Mouse (Mus musculus): ENCODE measurements at regions not wholly inside any gene's neighbourhood (a gene's known extent, or its start where the extent isn't known, plus 50 kb on each side); places are given as distances from the start of the nearest gene placed in this dataset.

- ATAC-seq = peak; percentile 55
- H3K4me2 ChIP-seq (replicated peaks) = no peak overlapping the region
- H3K36me3 ChIP-seq = no peaks in the 10 kb centered on the region
- no peaks in the 10 kb centered on the region for H3K9me3 ChIP-seq
- H3K9ac ChIP-seq (replicated peaks) = no peak overlapping the region
- H3K4me1 ChIP-seq (replicated peaks) = peaks cover 34% of the 10 kb centered on the region
- peak overlapping the region; percentile 68 for H3K27ac ChIP-seq
- no peak overlapping the region for H3K4me3 ChIP-seq (replicated peaks)
- no peaks in the 10 kb centered on the region for H3K27me3 ChIP-seq
Observed at GRCm38 (mm10) chr2:50914176-50914575, 234.7 kb downstream of the Rnd3 start.

GRCm38 (mm10) chr2:50908762-50909161 is 240.1 kb downstream of the Rnd3 start:
- Histone ChIP-seq H3K9me3 (no peaks in the 10 kb centered on the region), H3K36me3 (no peaks in the 10 kb centered on the region), H3K27ac (no peak overlapping the region), H3K4me1 (replicated peaks) (peaks cover 8% of the 10 kb centered on the region), H3K27me3 (no peaks in the 10 kb centered on the region), H3K4me3 (replicated peaks) (no peak overlapping the region), H3K4me2 (replicated peaks) (no peak overlapping the region), H3K9ac (replicated peaks) (no peak overlapping the region)
- no peak for ATAC-seq
- 88% methylated on average over 3 of the region's 3 CpGs for WGBS

- H3K36me3 ChIP-seq = no peaks in the 10 kb centered on the region
- ATAC-seq = 0 out of 2 replicates have a peak, but pooled peaks have one; percentile 11
- no peak overlapping the region for H3K4me3 ChIP-seq (replicated peaks)
- no peaks in the 10 kb centered on the region for H3K9me3 ChIP-seq
- 41% methylated on average over 8 of the region's 8 CpGs for WGBS
- H3K9ac ChIP-seq (replicated peaks) = no peak overlapping the region; the same call in 1 of the 2 replicates
- H3K27me3 ChIP-seq = no peaks in the 10 kb centered on the region
- H3K27ac ChIP-seq = peak overlapping the region; percentile 60; the same call in 1 of the 2 replicates
- peak overlapping the region; percentile 14; the same call in 1 of the 2 replicates for H3K4me2 ChIP-seq (replicated peaks)
- peaks cover 24% of the 10 kb centered on the region for H3K4me1 ChIP-seq (replicated peaks)
Observed at GRCm38 (mm10) chr2:50902701-50903100, 246.2 kb downstream of the Rnd3 start.

- Histone ChIP-seq H3K9ac (replicated peaks) (no peak overlapping the region; the same call in 1 of the 2 replicates), H3K36me3 (no peaks in the 10 kb centered on the region), H3K27me3 (no peaks in the 10 kb centered on the region), H3K4me3 (replicated peaks) (no peak overlapping the region), H3K27ac (peak overlapping the region; percentile 60; the same call in 1 of the 2 replicates), H3K4me1 (replicated peaks) (peaks cover 24% of the 10 kb centered on the region), H3K4me2 (replicated peaks) (peak overlapping the region; percentile 29), H3K9me3 (no peaks in the 10 kb centered on the region)
- 12% methylated on average over 9 of the region's 9 CpGs for WGBS
- ATAC-seq = peak; percentile 79
Observed at GRCm38 (mm10) chr2:50902220-50902619, 246.7 kb downstream of the Rnd3 start.

GRCm38 (mm10) chr2:50888992-50889391 is 259.9 kb downstream of the Rnd3 start:
- no peaks in the 10 kb centered on the region for H3K36me3 ChIP-seq
- peaks cover 12% of the 10 kb centered on the region for H3K4me1 ChIP-seq (replicated peaks)
- ATAC-seq = peak; percentile 56
- WGBS = 62% methylated on average over 5 of the region's 5 CpGs
- no peaks in the 10 kb centered on the region for H3K27me3 ChIP-seq
- no peak overlapping the region for H3K4me3 ChIP-seq (replicated peaks)
- H3K9ac ChIP-seq (replicated peaks) = no peak overlapping the region
- no peak overlapping the region for H3K27ac ChIP-seq
- H3K4me2 ChIP-seq (replicated peaks) = no peak overlapping the region
- H3K9me3 ChIP-seq = no peaks in the 10 kb centered on the region

- H3K36me3 ChIP-seq = no peaks in the 10 kb centered on the region
- H3K4me2 ChIP-seq (replicated peaks) = no peak overlapping the region
- ATAC-seq = no peak
- H3K27ac ChIP-seq = no peak overlapping the region
- no peak overlapping the region for H3K9ac ChIP-seq (replicated peaks)
- H3K4me3 ChIP-seq (replicated peaks) = no peak overlapping the region
- WGBS = 78% methylated on average over 4 of the region's 4 CpGs
- H3K27me3 ChIP-seq = no peaks in the 10 kb centered on the region
- H3K4me1 ChIP-seq (replicated peaks) = peaks cover 12% of the 10 kb centered on the region
- H3K9me3 ChIP-seq = no peaks in the 10 kb centered on the region
Observed at GRCm38 (mm10) chr2:50887954-50888353, 261.0 kb downstream of the Rnd3 start.

- no peak overlapping the region for H3K9ac ChIP-seq (replicated peaks)
- no peak overlapping the region for H3K27ac ChIP-seq
- H3K4me2 ChIP-seq (replicated peaks) = no peak overlapping the region
- H3K27me3 ChIP-seq = no peaks in the 10 kb centered on the region
- no peaks in the 10 kb centered on the region for H3K9me3 ChIP-seq
- H3K4me3 ChIP-seq (replicated peaks) = no peak overlapping the region
- WGBS = 29% methylated on average over 7 of the region's 7 CpGs
- no peaks in the 10 kb centered on the region for H3K36me3 ChIP-seq
- ATAC-seq = no peak
- H3K4me1 ChIP-seq (replicated peaks) = peaks cover 12% of the 10 kb centered on the region
Observed at GRCm38 (mm10) chr2:50885924-50886315, 263.0 kb downstream of the Rnd3 start.

- no peaks in the 10 kb centered on the region for H3K36me3 ChIP-seq
- peaks cover 12% of the 10 kb centered on the region for H3K4me1 ChIP-seq (replicated peaks)
- no peak overlapping the region for H3K4me2 ChIP-seq (replicated peaks)
- no peaks in the 10 kb centered on the region for H3K9me3 ChIP-seq
- H3K9ac ChIP-seq (replicated peaks) = no peak overlapping the region
- no peak overlapping the region for H3K4me3 ChIP-seq (replicated peaks)
- no peak for ATAC-seq
- H3K27me3 ChIP-seq = no peaks in the 10 kb centered on the region
- no peak overlapping the region for H3K27ac ChIP-seq
- whole genome bisulfite sequencing = 78% methylated on average over 4 of the region's 4 CpGs
Observed at GRCm38 (mm10) chr2:50885280-50885923, 263.5 kb downstream of the Rnd3 start.

GRCm38 (mm10) chr2:50881514-50882038 is 267.3 kb downstream of the Rnd3 start:
- WGBS = 84% methylated on average over 4 of the region's 4 CpGs
- no peak overlapping the region for H3K4me2 ChIP-seq (replicated peaks)
- H3K9ac ChIP-seq (replicated peaks) = no peak overlapping the region
- H3K27me3 ChIP-seq = no peaks in the 10 kb centered on the region
- H3K4me1 ChIP-seq (replicated peaks) = peaks cover 9% of the 10 kb centered on the region
- H3K36me3 ChIP-seq = no peaks in the 10 kb centered on the region
- no peaks in the 10 kb centered on the region for H3K9me3 ChIP-seq
- H3K27ac ChIP-seq = no peak overlapping the region
- no peak overlapping the region for H3K4me3 ChIP-seq (replicated peaks)
- ATAC-seq = no peak

GRCm38 (mm10) chr2:50880806-50881205 is 268.1 kb downstream of the Rnd3 start:
- Histone ChIP-seq H3K4me3 (replicated peaks) (no peak overlapping the region), H3K27me3 (no peaks in the 10 kb centered on the region), H3K4me1 (replicated peaks) (peaks cover 2% of the 10 kb centered on the region), H3K9me3 (no peaks in the 10 kb centered on the region), H3K36me3 (no peaks in the 10 kb centered on the region), H3K27ac (no peak overlapping the region), H3K9ac (replicated peaks) (no peak overlapping the region), H3K4me2 (replicated peaks) (no peak overlapping the region)
- no peak for ATAC-seq
- 88% methylated on average over 4 of the region's 4 CpGs for WGBS

- H3K9ac ChIP-seq (replicated peaks) = no peak overlapping the region
- no peaks in the 10 kb centered on the region for H3K9me3 ChIP-seq
- no peaks in the 10 kb centered on the region for H3K36me3 ChIP-seq
- H3K27me3 ChIP-seq = no peaks in the 10 kb centered on the region
- ATAC-seq = no peak
- H3K4me2 ChIP-seq (replicated peaks) = no peak overlapping the region
- no peaks in the 10 kb centered on the region for H3K4me1 ChIP-seq (replicated peaks)
- no peak overlapping the region for H3K27ac ChIP-seq
- 88% methylated on average over 17 of the region's 17 CpGs for WGBS
- H3K4me3 ChIP-seq (replicated peaks) = no peak overlapping the region
Observed at GRCm38 (mm10) chr2:50877716-50878115, 271.2 kb downstream of the Rnd3 start.

- WGBS = 96% methylated on average over 6 of the region's 6 CpGs
- Histone ChIP-seq H3K9me3 (no peaks in the 10 kb centered on the region), H3K27me3 (no peaks in the 10 kb centered on the region), H3K4me3 (replicated peaks) (no peak overlapping the region), H3K4me2 (replicated peaks) (no peak overlapping the region), H3K27ac (no peak overlapping the region), H3K36me3 (no peaks in the 10 kb centered on the region), H3K9ac (replicated peaks) (no peak overlapping the region), H3K4me1 (replicated peaks) (no peaks in the 10 kb centered on the region)
- no peak for ATAC-seq
Observed at GRCm38 (mm10) chr2:50875072-50875471, 273.8 kb downstream of the Rnd3 start.

All from midbrain, embryonic 13.5 days (tissue).